Mouse (Mus musculus) heart, embryonic 10.5 days (tissue): ENCODE measurements around the gene Elk3. TPM values are rescaled to one million over a fixed set of nuclear protein-coding genes. Genes with fewer than 3 reads are reported as not detected.

ENCODE experiments used
- DNase-seq: peaks from one replicate; pipeline ENCODE4 v3.0.0-alpha.2; 2017; ENCODE audit warnings: low spot score
- H3K27ac ChIP-seq: fragments of 300-500 bp; sonication (generic); 2 replicates; pipeline ENCODE4 v1.5.1; 2016; ENCODE audit warnings: mild to moderate bottlenecking
- H3K27me3 ChIP-seq: fragments of 300-500 bp; sonication (generic); 2 replicates; pipeline ENCODE4 v1.6.1; 2016; ENCODE audit warnings: mild to moderate bottlenecking; ENCODE audit not compliant: poor library complexity, insufficient read depth, severe bottlenecking
- H3K36me3 ChIP-seq: fragments of 300-500 bp; sonication (generic); 2 replicates; pipeline ENCODE4 v1.6.1; 2016; ENCODE audit warnings: mild to moderate bottlenecking, moderate library complexity
- H3K4me1 ChIP-seq: fragments of 300-500 bp; sonication (generic); 2 replicates; pipeline ENCODE4 v1.6.1; 2016; ENCODE audit warnings: mild to moderate bottlenecking
- H3K4me3 ChIP-seq: fragments of 300-500 bp; sonication (generic); 2 replicates; pipeline ENCODE4 v1.5.1; 2016; ENCODE audit warnings: mild to moderate bottlenecking, moderate library complexity
- H3K9me3 ChIP-seq: fragments of 300-500 bp; sonication (generic); 2 replicates; pipeline ENCODE4 v1.6.1; 2016; ENCODE audit warnings: mild to moderate bottlenecking, moderate library complexity
- WGBS: fragments of 180-500 bp; shearing (Covaris S2); methylation state at CpG from one replicate; pipeline ENCODE4 v1.1.7; 2016; 5-methylcytosine and 5-hydroxymethylcytosine counted together
- polyA plus RNA-seq: library from polyadenylated mRNA; unstranded; fragments of >200 nt; fragmentation: Nextera tagmentation; extraction: Ambion mirVana; gene quantifications from 2 replicates; pipeline ENCODE4 v1.2.1, GENCODE M21; 2016

Gene Elk3
- polyA plus RNA-seq, 1 experiment from 2014 or later, result 25.9 TPM

- Histone ChIP-seq H3K9me3 (no peaks in the 10 kb centered on the region), H3K27ac (no peak overlapping the region), H3K4me1 (peaks cover 32% of the 10 kb centered on the region), H3K36me3 (peaks cover 26% of the 10 kb centered on the region; the same call in 1 of the 2 replicates), H3K4me3 (no peak overlapping the region), H3K27me3 (no peaks in the 10 kb centered on the region)
- WGBS, result 92% methylated on average over 6 of the region's 6 CpGs
- no peak for DNase-seq
These were observed 40.0 kb downstream of the Elk3 start for GRCm38 (mm10) chr10:93270889-93271460.

DNA sequence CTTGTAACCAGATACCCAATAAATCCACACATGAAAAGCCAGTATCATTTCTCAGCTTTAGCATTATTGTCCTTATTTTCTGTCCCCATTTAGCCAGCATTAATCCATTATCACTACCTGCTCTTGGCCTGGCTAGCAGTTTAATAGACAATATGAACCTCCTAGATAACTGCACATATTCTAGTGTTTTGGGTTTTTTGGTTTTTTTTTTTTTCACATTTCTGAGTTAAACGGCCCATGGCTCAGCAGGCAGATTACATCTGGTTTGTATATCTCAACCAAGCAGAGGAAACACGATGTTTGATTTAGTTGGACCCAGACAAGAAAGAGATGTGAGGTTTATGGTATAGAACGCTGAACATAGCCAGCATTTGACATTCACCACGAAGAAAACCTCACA lies 41.2 kb downstream of the Elk3 start:
- H3K4me3 ChIP-seq, result no peak overlapping the region
- 66% methylated on average over 4 of the region's 4 CpGs for WGBS
- H3K9me3 ChIP-seq, result no peaks in the 10 kb centered on the region
- no peaks in the 10 kb centered on the region for H3K27me3 ChIP-seq
- peaks cover 30% of the 10 kb centered on the region for H3K36me3 ChIP-seq
- no peak overlapping the region for H3K27ac ChIP-seq
- DNase-seq, result no peak
- peaks cover 21% of the 10 kb centered on the region for H3K4me1 ChIP-seq

DNA sequence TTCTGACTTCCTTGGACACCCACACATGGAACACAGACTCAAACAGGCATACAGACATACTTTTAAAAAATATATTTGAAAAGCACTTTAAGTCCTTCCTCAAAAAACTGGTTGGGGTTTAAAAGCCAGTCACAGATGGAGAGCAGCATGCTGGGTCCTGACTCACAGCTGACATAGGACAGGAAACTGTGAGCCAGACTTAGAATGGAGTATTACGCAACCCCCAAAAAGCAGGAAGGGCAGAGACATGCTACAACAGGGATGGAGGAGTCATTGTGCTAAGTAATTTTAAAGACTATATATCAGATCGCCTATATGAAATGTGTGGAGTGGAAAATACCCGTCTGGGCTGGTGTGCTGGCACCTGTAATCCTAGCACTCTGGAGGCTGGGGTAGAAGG lies 42.6 kb downstream of the Elk3 start:
- H3K4me3 ChIP-seq, result no peak overlapping the region
- H3K27me3 ChIP-seq, result no peaks in the 10 kb centered on the region
- DNase-seq, result no peak
- no peak overlapping the region for H3K27ac ChIP-seq
- H3K4me1 ChIP-seq, result peaks cover 25% of the 10 kb centered on the region
- 84% methylated on average over 3 of the region's 3 CpGs for WGBS
- H3K9me3 ChIP-seq, result no peaks in the 10 kb centered on the region
- peaks cover 36% of the 10 kb centered on the region for H3K36me3 ChIP-seq

DNA sequence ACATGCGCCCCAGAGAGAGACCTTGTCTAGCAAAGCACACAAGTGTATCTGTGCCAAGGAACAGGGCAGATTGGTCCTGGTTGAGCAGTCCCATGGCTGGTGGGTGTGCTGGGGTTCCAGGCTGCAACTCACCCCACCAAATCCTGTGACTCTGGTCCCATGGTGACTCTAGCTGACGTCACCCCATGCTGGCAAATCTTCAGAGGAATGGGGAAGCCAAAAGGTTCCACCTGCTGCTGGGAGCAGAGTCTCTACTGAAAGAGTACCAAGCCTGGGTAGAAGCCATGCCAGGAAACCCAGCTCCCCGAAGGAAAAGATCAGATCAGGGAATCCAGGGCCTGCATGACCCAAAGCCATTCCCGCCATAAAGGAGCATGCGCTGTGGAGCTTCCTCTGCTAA lies 43.4 kb downstream of the Elk3 start:
- Histone ChIP-seq H3K27me3 (no peaks in the 10 kb centered on the region), H3K9me3 (no peaks in the 10 kb centered on the region), H3K4me1 (peaks cover 28% of the 10 kb centered on the region), H3K27ac (no peak overlapping the region), H3K36me3 (peaks cover 36% of the 10 kb centered on the region), H3K4me3 (no peak overlapping the region)
- 90% methylated on average over 5 of the region's 5 CpGs for WGBS
- DNase-seq, result no peak

GRCm38 (mm10) chr10:93266521-93266920 lies 44.4 kb downstream of the Elk3 start:
- H3K27ac ChIP-seq, result no peak overlapping the region
- H3K4me1 ChIP-seq, result peaks cover 38% of the 10 kb centered on the region
- H3K27me3 ChIP-seq, result no peaks in the 10 kb centered on the region
- no peaks in the 10 kb centered on the region for H3K9me3 ChIP-seq
- WGBS, result 88% methylated on average over 7 of the region's 7 CpGs
- peaks cover 36% of the 10 kb centered on the region for H3K36me3 ChIP-seq
- DNase-seq, result no peak
- H3K4me3 ChIP-seq, result no peak overlapping the region

- Histone ChIP-seq H3K36me3 (peaks cover 36% of the 10 kb centered on the region), H3K9me3 (no peaks in the 10 kb centered on the region), H3K27me3 (no peaks in the 10 kb centered on the region), H3K27ac (no peak overlapping the region), H3K4me3 (no peak overlapping the region), H3K4me1 (peaks cover 45% of the 10 kb centered on the region)
- WGBS, result 89% methylated on average over 9 of the region's 9 CpGs
- no peak for DNase-seq
These were observed 45.1 kb downstream of the Elk3 start for GRCm38 (mm10) chr10:93265833-93266232.

- no peak for DNase-seq
- no peaks in the 10 kb centered on the region for H3K27me3 ChIP-seq
- no peaks in the 10 kb centered on the region for H3K9me3 ChIP-seq
- WGBS, result 91% methylated on average over 5 of the region's 5 CpGs
- peak overlapping the region; percentile 72 for H3K27ac ChIP-seq
- no peak overlapping the region for H3K4me3 ChIP-seq
- peaks cover 45% of the 10 kb centered on the region for H3K4me1 ChIP-seq
- H3K36me3 ChIP-seq, result peaks cover 43% of the 10 kb centered on the region
These were observed 46.9 kb downstream of the Elk3 start for GRCm38 (mm10) chr10:93264001-93264400.

DNA sequence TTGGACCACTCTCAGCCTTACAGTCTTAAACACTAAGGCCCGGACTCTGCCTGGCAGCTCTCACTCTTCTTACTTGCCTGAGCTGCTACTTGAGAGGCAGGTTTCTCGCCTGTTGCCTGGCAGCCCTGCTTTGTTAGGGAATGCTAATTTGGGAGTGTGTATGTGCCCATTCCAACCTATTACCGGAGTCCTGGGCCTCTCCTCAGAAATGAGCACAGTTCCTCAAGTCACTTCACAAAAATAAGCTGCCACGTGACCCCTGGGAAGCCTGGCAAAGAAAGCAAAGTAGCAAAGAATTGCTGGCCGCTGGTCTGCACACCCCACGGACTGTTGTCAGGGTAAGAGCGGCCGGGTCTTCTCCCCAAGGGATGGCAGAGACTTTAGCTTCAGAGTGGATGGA lies 47.5 kb downstream of the Elk3 start:
- H3K9me3 ChIP-seq, result no peaks in the 10 kb centered on the region
- DNase-seq, result no peak
- H3K4me3 ChIP-seq, result no peak overlapping the region
- no peaks in the 10 kb centered on the region for H3K27me3 ChIP-seq
- peaks cover 45% of the 10 kb centered on the region for H3K4me1 ChIP-seq
- H3K36me3 ChIP-seq, result peaks cover 37% of the 10 kb centered on the region
- WGBS, result 58% methylated on average over 8 of the region's 8 CpGs
- H3K27ac ChIP-seq, result peak overlapping the region; percentile 72

- peaks cover 45% of the 10 kb centered on the region for H3K4me1 ChIP-seq
- H3K27ac ChIP-seq, result peak overlapping the region; percentile 72
- H3K36me3 ChIP-seq, result peaks cover 30% of the 10 kb centered on the region
- H3K9me3 ChIP-seq, result no peaks in the 10 kb centered on the region
- no peak for DNase-seq
- 10% methylated on average over 15 of the region's 15 CpGs for WGBS
- H3K27me3 ChIP-seq, result no peaks in the 10 kb centered on the region
- peak overlapping the region; percentile 41 for H3K4me3 ChIP-seq
These were observed 48.9 kb downstream of the Elk3 start for GRCm38 (mm10) chr10:93261981-93262499.

- WGBS, result 22% methylated on average over 16 of the region's 16 CpGs
- H3K4me1 ChIP-seq, result peaks cover 45% of the 10 kb centered on the region
- H3K27me3 ChIP-seq, result no peaks in the 10 kb centered on the region
- H3K36me3 ChIP-seq, result peaks cover 27% of the 10 kb centered on the region
- peak overlapping the region; percentile 72 for H3K27ac ChIP-seq
- H3K9me3 ChIP-seq, result no peaks in the 10 kb centered on the region
- peak overlapping the region; percentile 41 for H3K4me3 ChIP-seq
- no peak for DNase-seq
These were observed 49.6 kb downstream of the Elk3 start for GRCm38 (mm10) chr10:93261132-93261980.

DNA sequence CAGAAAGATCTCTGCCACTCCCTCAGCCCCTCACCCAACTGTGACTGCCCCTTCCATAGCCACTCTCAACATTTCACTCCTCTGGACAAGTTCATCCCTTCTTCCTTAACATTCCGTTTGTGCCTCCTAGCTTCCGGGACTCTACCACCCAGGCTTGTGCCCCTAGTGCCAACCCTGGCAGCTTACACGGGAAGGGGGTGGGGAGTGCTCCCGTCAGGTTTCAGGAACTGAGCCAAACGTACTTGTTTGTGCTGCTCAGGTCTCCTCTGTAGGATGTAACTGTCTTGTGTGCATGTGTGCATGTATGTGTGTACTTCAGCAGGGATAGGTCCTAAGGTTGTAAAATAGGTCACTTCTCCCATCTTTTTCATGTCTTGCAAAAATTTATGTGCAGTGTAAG lies 51.1 kb downstream of the Elk3 start:
- Histone ChIP-seq H3K4me3 (no peak overlapping the region), H3K27ac (no peak overlapping the region), H3K27me3 (no peaks in the 10 kb centered on the region), H3K4me1 (peaks cover 55% of the 10 kb centered on the region), H3K36me3 (peaks cover 18% of the 10 kb centered on the region), H3K9me3 (no peaks in the 10 kb centered on the region)
- DNase-seq, result no peak
- 84% methylated on average over 5 of the region's 5 CpGs for WGBS

GRCm38 (mm10) chr10:93255294-93255693 lies 55.6 kb downstream of the Elk3 start:
- Histone ChIP-seq H3K4me1 (peaks cover 28% of the 10 kb centered on the region), H3K36me3 (peaks cover 20% of the 10 kb centered on the region), H3K27me3 (no peaks in the 10 kb centered on the region), H3K27ac (0 out of 2 replicates have a peak overlapping the region, but pooled peaks have one; percentile 36), H3K4me3 (no peak overlapping the region), H3K9me3 (no peaks in the 10 kb centered on the region)
- DNase-seq, result peak; percentile 74
- WGBS, result 45% methylated on average over 13 of the region's 13 CpGs

GRCm38 (mm10) chr10:93253156-93253555 lies 57.8 kb downstream of the Elk3 start:
- peaks cover 29% of the 10 kb centered on the region for H3K36me3 ChIP-seq
- WGBS, result 88% methylated on average over 6 of the region's 6 CpGs

More at GRCm38 (mm10) chr10:93253156-93253555, 57.8 kb downstream of the Elk3 start:
- DNase-seq, result peak; percentile 65
- Histone ChIP-seq H3K4me3 (no peak overlapping the region), H3K27ac (no peak overlapping the region), H3K27me3 (no peaks in the 10 kb centered on the region), H3K9me3 (no peaks in the 10 kb centered on the region), H3K4me1 (peaks cover 24% of the 10 kb centered on the region)
